Mouse (Mus musculus) bone marrow, adult 2 months (tissue): ENCODE results near the gene 1700028K03Rik. TPM values are rescaled to one million over a fixed set of nuclear protein-coding genes. Genes with fewer than 3 reads are reported as not detected.

Experiments
- H3K27ac ChIP-seq: fragments of 200-500 bp; 2 replicates; pipeline ENCODE4 v1.5.1; 2012; ENCODE audit warnings: low read depth, mild to moderate bottlenecking, control low read depth, inconsistent platforms, low read length; ENCODE audit not compliant: control insufficient read depth, poor library complexity, insufficient read depth
- H3K4me1 ChIP-seq: fragments of 200-500 bp; 2 replicates; pipeline ENCODE4 v1.6.1; 2011; ENCODE audit warnings: low read length; ENCODE audit not compliant: control insufficient read depth, insufficient read depth
- H3K4me3 ChIP-seq: fragments of 200-500 bp; replicated peaks from 2 replicates; pipeline ENCODE3; 2011; ENCODE audit warnings: mild to moderate bottlenecking, low read depth, low read length, control low read depth; ENCODE audit not compliant: control insufficient read depth
- CTCF ChIP-seq: fragments of 200-500 bp; IDR thresholded peaks from 2 replicates; pipeline ENCODE4 v1.5.1; 2011; ENCODE audit warnings: low read length, control low read depth; ENCODE audit not compliant: control insufficient read depth, insufficient read depth
- POLR2A ChIP-seq: fragments of 200-500 bp; IDR thresholded peaks from 2 replicates; pipeline ENCODE4 v1.6.1; 2011; ENCODE audit warnings: low read depth, mild to moderate bottlenecking, control low read depth, low read length, borderline replicate concordance; ENCODE audit not compliant: control insufficient read depth
- WGBS: fragments of 180-500 bp; shearing (Covaris S2); methylation state at CpG from one replicate; pipeline ENCODE4 v1.1.7; 2018; 5-methylcytosine and 5-hydroxymethylcytosine counted together
- polyA plus RNA-seq: library from polyadenylated mRNA; stranded (reverse); fragments of >200 nt; gene quantifications from 2 replicates; pipeline ENCODE4 v1.2.4, GENCODE M21; 2011; ENCODE audit warnings: low replicate concordance; ENCODE audit not compliant: missing spikeins, insufficient read depth, insufficient read length

Gene 1700028K03Rik
- polyA plus RNA-seq, 1 experiment, result not detected

DNA sequence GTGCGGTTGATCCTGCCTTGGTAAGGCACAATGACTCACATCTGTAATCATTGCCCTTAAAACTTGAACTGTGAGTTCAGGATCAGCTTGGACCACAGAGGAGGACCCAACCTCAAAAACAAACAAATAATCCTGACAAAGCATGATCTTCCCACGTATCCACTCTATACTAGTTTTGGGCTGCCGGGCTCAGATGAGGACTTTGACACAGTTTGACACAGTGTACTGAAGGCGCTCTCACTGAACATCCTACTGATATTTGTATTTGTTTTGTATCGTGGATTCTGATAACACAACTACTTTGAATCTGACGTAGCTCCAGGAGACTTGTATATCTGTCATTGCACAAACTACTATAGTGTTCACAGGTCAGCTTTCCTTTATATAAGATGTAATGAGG is 13.1 kb upstream of the 1700028K03Rik start:
- Histone ChIP-seq H3K4me1 (peaks cover 1% of the 10 kb centered on the region), H3K27ac (no peak overlapping the region), H3K4me3 (no peak overlapping the region)
- WGBS, result 78% methylated on average over 6 of the region's 6 CpGs
- no peak for TF ChIP-seq CTCF
- TF ChIP-seq POLR2A, result no peak

DNA sequence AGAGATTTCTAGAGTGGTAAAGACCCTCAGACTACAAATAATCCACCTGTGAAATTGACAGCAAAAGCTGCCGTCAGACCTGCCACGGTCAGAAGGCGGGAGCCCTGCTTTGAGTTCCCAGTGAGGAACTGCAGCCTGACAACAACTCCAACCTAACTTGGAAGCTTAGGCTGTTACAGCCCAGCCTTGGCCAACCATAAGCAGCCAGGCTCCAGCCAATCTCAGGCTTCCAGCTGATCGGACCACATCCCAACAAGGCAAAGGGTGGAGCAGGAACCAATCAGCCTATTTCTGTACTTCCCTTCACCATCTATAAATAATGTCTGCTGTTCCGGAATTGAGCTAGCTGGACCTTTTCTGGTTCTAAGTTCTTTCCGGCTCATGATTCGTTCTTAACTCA is 12.6 kb upstream of the 1700028K03Rik start:
- Histone ChIP-seq H3K4me3 (no peak overlapping the region), H3K27ac (no peak overlapping the region), H3K4me1 (peaks cover 1% of the 10 kb centered on the region)
- WGBS, result 19% methylated on average over 7 of the region's 7 CpGs
- TF ChIP-seq POLR2A (no peak), CTCF (no peak)

DNA sequence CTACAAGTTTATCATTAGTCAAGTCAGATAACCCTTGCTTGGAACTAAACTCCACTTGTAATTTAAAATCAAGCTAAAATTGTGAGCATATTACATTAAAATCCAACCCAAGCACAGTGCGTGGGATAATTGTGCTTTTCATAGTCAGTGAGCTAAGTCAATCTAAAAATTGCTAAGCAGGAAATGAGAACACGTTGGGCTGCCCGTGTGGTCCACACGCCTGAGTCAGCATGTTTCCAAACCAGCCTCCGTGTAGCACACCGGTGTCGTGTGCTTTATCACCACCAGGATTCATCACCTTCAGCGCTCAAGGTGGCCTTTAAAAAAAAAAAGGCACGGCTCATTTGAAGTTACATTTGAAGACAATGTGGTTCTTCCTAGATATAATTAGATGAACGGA is 10.2 kb upstream of the 1700028K03Rik start:
- TF ChIP-seq CTCF (no peak), POLR2A (no peak)
- Histone ChIP-seq H3K4me1 (peaks cover 1% of the 10 kb centered on the region), H3K27ac (no peak overlapping the region), H3K4me3 (no peak overlapping the region)
- WGBS, result 4% methylated on average over 10 of the region's 10 CpGs

DNA sequence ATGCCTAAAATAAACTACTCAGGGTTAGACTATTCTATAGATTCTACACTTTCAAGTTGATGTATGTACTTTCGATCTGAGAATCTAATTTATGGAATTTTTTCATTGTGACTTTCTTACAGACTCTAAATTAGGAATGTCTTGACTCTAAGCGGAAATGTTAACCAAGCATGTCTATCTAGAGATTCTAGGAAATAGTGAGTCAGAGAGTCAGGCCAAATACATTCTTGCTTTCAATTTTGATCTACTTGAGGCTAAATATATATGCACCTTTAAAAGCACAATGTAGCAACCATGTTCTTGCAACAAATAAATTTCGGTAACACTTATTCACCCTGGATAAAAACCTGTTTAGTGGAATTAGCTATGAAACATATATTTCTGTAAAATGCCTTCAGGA is 5.7 kb upstream of the 1700028K03Rik start:
- Histone ChIP-seq H3K4me3 (no peak overlapping the region), H3K27ac (no peak overlapping the region), H3K4me1 (no peaks in the 10 kb centered on the region)
- WGBS, result 72% methylated on average over 3 of the region's 3 CpGs
- no peak for TF ChIP-seq CTCF
- no peak for TF ChIP-seq POLR2A

DNA sequence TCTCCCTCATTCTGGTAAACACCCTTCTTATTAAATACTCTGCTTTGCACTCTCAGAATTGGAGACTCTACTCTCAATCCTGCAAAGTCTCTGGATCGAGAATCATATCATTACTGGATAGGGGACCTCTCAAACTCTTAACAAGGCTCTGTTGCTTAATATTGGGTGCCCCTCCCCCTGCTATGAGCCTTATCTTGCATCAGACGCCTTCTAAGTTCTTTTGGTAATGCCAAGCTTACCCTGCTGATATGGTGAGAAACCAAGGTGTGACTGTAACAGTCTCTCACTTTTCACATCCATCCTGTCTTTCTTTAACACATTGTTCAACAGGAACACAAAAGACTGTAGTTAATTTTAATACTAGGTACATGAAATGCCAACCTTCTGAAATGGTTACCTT is 919 bp upstream of the 1700028K03Rik start:
- TF ChIP-seq POLR2A (no peak), CTCF (no peak)
- no peak overlapping the region for H3K4me3 ChIP-seq
- WGBS, result 57% methylated on average over 2 of the region's 2 CpGs
- H3K4me1 ChIP-seq, result no peaks in the 10 kb centered on the region
- H3K27ac ChIP-seq, result no peak overlapping the region

DNA sequence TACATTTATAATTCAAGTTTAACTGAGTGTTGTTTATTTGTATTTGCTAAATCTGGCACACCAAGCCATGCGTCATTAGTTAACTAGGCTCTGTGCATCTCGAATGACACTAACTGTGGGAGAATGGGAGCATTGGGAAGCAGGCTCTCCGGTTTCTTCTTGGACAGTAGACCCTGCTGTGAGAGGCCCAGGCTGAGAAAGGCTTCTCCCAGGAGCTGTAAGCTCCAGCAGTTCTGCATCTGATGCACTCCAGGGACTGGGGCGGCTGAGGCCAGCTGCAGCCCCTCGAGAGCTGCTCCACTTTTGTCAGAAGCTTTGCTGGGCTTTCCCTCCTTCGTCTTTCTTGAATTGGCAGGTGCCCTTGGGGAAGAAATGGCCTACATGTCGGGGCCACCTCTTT is 7.2 kb downstream of the 1700028K03Rik start:
- no peak for TF ChIP-seq POLR2A
- no peak for TF ChIP-seq CTCF
- Histone ChIP-seq H3K27ac (no peak overlapping the region), H3K4me1 (peaks cover 1% of the 10 kb centered on the region), H3K4me3 (no peak overlapping the region)
- 83% methylated on average over 7 of the region's 7 CpGs for WGBS

DNA sequence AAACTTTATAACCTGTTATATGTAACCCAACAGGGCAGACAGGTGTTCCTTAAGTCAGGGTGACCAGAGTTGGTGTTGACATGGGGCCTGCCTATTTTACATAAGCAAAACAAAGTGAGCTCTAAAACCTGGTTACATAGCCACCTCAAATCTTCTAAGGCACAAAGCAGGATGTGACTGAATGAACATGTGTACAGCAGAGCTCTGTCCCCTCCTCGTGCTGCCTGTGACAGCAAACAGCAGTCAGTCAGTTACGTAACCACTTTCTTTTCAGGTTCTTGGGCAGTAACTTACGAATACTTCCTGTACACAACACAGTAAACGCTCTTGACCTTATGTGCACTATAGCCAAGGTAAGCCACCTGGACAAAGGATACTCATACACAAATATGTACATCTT is 11.4 kb downstream of the 1700028K03Rik start:
- TF ChIP-seq CTCF, result no peak
- no peak for TF ChIP-seq POLR2A
- Histone ChIP-seq H3K27ac (no peak overlapping the region), H3K4me3 (no peak overlapping the region), H3K4me1 (peaks cover 3% of the 10 kb centered on the region)
- WGBS, result 15% methylated on average over 4 of the region's 4 CpGs

DNA sequence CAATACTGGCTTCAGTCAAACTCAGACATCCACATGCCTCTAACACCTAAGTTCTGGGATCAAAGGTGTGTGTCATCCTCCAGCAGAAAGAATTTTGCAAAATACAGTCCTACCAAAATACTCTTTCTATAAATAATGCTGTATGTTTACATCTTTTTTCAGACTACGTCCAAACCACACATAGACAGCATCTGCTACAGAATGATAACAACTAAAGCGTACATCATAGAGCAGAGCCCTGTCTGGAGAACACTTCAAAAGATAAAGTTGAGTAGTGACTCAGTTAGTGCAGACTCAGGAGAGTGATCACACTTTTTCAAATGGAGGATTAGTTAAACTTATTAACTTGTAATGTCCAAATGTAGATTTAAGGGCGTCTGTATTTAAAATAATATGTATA is 13.4 kb downstream of the 1700028K03Rik start:
- Histone ChIP-seq H3K4me1 (peaks cover 3% of the 10 kb centered on the region), H3K27ac (no peak overlapping the region; the same call in 1 of the 2 replicates), H3K4me3 (no peak overlapping the region)
- 67% methylated on average over 3 of the region's 3 CpGs for WGBS
- TF ChIP-seq CTCF, result no peak
- TF ChIP-seq POLR2A, result no peak

DNA sequence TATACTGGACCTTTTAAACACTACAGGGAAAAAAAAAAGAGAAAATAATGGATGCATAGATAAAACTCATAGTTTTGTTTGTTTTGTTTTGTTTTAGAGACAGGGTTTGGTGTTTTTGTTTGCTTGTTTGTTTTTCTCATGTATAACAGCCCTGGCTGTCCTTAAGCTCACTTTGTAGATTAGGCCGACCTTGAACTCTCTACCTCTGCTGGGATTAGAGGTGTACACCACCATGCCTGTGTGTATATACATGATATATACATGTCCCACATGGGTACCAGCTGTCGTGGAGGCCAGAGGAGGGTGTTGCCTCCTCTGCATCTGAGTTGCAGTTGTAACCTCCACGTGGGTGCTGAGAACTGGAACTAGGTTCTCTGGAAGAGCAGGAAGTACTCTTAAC is 13.9 kb downstream of the 1700028K03Rik start:
- whole genome bisulfite sequencing, result 85% methylated on average over 3 of the region's 3 CpGs
- peaks cover 3% of the 10 kb centered on the region for H3K4me1 ChIP-seq
- H3K27ac ChIP-seq, result no peak overlapping the region
- H3K4me3 ChIP-seq, result no peak overlapping the region
- no peak for TF ChIP-seq POLR2A
- no peak for TF ChIP-seq CTCF

DNA sequence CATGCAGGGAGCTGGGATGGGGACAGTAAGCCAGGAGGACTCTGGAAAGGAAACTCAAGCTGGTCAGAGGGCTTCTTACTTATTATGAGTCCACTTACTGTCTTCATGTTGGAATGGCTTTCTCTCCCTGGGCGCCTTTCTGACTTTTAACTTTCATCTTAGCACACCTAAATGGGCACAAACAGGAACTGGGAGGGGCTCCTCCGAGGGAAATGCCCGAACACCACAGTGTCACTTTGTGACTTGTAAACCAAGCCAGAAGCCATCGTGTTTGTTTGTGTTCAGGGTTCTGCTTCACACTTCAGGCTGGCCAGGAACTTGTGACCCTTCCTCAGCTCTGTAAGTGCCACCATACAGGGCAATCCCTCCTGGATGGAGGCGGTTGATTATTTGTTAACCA is 19.8 kb downstream of the 1700028K03Rik start:
- 72% methylated on average over 5 of the region's 5 CpGs for WGBS
- no peaks in the 10 kb centered on the region; the same call in 1 of the 2 replicates for H3K4me1 ChIP-seq
- TF ChIP-seq CTCF (no peak), POLR2A (no peak)
- H3K27ac ChIP-seq, result no peak overlapping the region
- no peak overlapping the region for H3K4me3 ChIP-seq
